Mouse (Mus musculus) CH12.LX (cell line): ENCODE data around the gene Dnajc8. TPM values are rescaled to one million over a fixed set of nuclear protein-coding genes. Genes with fewer than 3 reads are reported as not detected.

Source experiments
- DNase-seq: peaks from one replicate; pipeline ENCODE4 v3.0.0-alpha.2; 2013; ENCODE audit errors: extremely low read depth
- H3K27ac ChIP-seq: 2 replicates; pipeline ENCODE4 v1.5.1; 2012; ENCODE audit warnings: low read depth, mild to moderate bottlenecking, control low read depth, moderate library complexity; ENCODE audit not compliant: insufficient read depth
- H3K27me3 ChIP-seq: replicated peaks from 2 replicates; pipeline ENCODE3; 2012; ENCODE audit warnings: inconsistent platforms
- H3K36me3 ChIP-seq, 2 experiments: replicated peaks in 1 of 2; 2 replicates each; pipeline versions ENCODE3 to v1.6.1; 2012; ENCODE audit warnings: inconsistent platforms in 1 of 2, low read length in 1 of 2, mild to moderate bottlenecking in 1 of 2, mixed read lengths in 1 of 2, moderate library complexity in 1 of 2; ENCODE audit not compliant: control insufficient read depth in 1 of 2, insufficient read depth in 1 of 2
- H3K4me1 ChIP-seq, 2 experiments: 2 replicates each; pipeline ENCODE4 v1.6.1; 2012; ENCODE audit warnings: inconsistent platforms in 1 of 2, moderate library complexity in 1 of 2; ENCODE audit not compliant: insufficient read depth in 2 of 2, control insufficient read depth in 1 of 2
- H3K4me2 ChIP-seq: 2 replicates; pipeline ENCODE4 v1.6.1; 2012; ENCODE audit warnings: low read depth, mild to moderate bottlenecking, control low read depth; ENCODE audit not compliant: poor library complexity, insufficient read depth, severe bottlenecking
- H3K4me3 ChIP-seq, 3 experiments: fragments of 150-350 bp in 1 of 3; sonication (generic) in 1 of 3; replicated peaks in 1 of 3; 2 replicates each; pipeline versions ENCODE3 to v1.5.1; 2011 to 2012; ENCODE audit warnings: low read depth in 2 of 3, low read length in 2 of 3, mild to moderate bottlenecking in 2 of 3, moderate library complexity in 2 of 3, control low read depth in 1 of 3, improper control_type of control experiment in 1 of 3, inconsistent platforms in 1 of 3, mixed read lengths in 1 of 3; ENCODE audit not compliant: poor library complexity in 1 of 3
- H3K79me2 ChIP-seq: replicated peaks from 2 replicates; pipeline ENCODE4 v1.6.1; 2012; ENCODE audit warnings: mild to moderate bottlenecking, moderate library complexity; ENCODE audit not compliant: control insufficient read depth, poor library complexity, insufficient read depth, severe bottlenecking; ENCODE audit errors: extremely low read depth
- H3K9ac ChIP-seq: 2 replicates; pipeline ENCODE4 v1.6.1; 2012; ENCODE audit warnings: low read depth, mild to moderate bottlenecking, control low read depth, moderate library complexity; ENCODE audit not compliant: insufficient read depth
- H3K9me3 ChIP-seq: replicated peaks from 2 replicates; pipeline ENCODE3; 2012; ENCODE audit warnings: low read length, inconsistent platforms, mixed read lengths
- E2F4 ChIP-seq: IDR thresholded peaks from 2 replicates; pipeline ENCODE4 v1.6.1; 2011; ENCODE audit warnings: low read depth, low read length, improper control_type of control experiment; ENCODE audit not compliant: insufficient replicate concordance
- ETS1 ChIP-seq: conservative IDR thresholded peaks from 2 replicates; pipeline ENCODE4 v1.6.1; 2012; ENCODE audit warnings: low read depth, mild to moderate bottlenecking, inconsistent platforms, low read length, improper control_type of control experiment, moderate library complexity
- IRF4 ChIP-seq: IDR thresholded peaks from 2 replicates; pipeline ENCODE4 v1.6.1; 2014; ENCODE audit warnings: low read depth, mild to moderate bottlenecking, inconsistent platforms, low read length, improper control_type of control experiment
- JUN ChIP-seq: IDR thresholded peaks from 2 replicates; pipeline ENCODE4 v1.6.1; 2011; ENCODE audit warnings: low read depth, mild to moderate bottlenecking, low read length, improper control_type of control experiment, moderate library complexity; ENCODE audit not compliant: insufficient read depth
- JUND ChIP-seq: conservative IDR thresholded peaks from 2 replicates; pipeline ENCODE4 v1.6.1; 2011; ENCODE audit warnings: low read depth, low read length, improper control_type of control experiment
- NRF1 ChIP-seq: IDR thresholded peaks from 2 replicates; pipeline ENCODE4 v1.6.1; 2014; ENCODE audit warnings: low read depth, mild to moderate bottlenecking, inconsistent platforms, low read length, improper control_type of control experiment, moderate library complexity
- PAX5 ChIP-seq: IDR thresholded peaks from 2 replicates; pipeline ENCODE4 v1.6.1; 2012; ENCODE audit warnings: low read length, inconsistent platforms, mixed read lengths
- RAD21 ChIP-seq: IDR thresholded peaks from 2 replicates; pipeline ENCODE4 v1.6.1; 2011; ENCODE audit warnings: low read depth, mild to moderate bottlenecking, low read length, improper control_type of control experiment, moderate library complexity
- SIN3A ChIP-seq: IDR thresholded peaks from 2 replicates; pipeline ENCODE4 v1.6.1; 2012; ENCODE audit warnings: low read length, improper control_type of control experiment, inconsistent platforms
- TBP ChIP-seq: conservative IDR thresholded peaks from 2 replicates; pipeline ENCODE4 v1.6.1; 2011; ENCODE audit warnings: low read depth, low read length, improper control_type of control experiment
- UBTF ChIP-seq: IDR thresholded peaks from 2 replicates; pipeline ENCODE4 v1.6.1; 2012; ENCODE audit warnings: low read depth, mild to moderate bottlenecking, inconsistent platforms, low read length, improper control_type of control experiment, moderate library complexity
- USF2 ChIP-seq: conservative IDR thresholded peaks from 2 replicates; pipeline ENCODE4 v1.6.1; 2011; ENCODE audit warnings: low read depth, low read length, improper control_type of control experiment
- dilution Hi-C: fragments of 300-500 bp; cut with MboI; formaldehyde crosslinking; loops from 2 replicates; pipeline ENCODE4 v1.14.3; 2020; ENCODE audit warnings: low sequenced_read_pairs; ENCODE audit not compliant: extremely low pct_unique_long_range_greater_than_20kb, extremely low pct_ligation_motif_present
- in situ Hi-C: fragments of 300-500 bp; cut with MboI; formaldehyde crosslinking; loops from 3 replicates; pipeline ENCODE4 v1.14.3; 2019; ENCODE audit warnings: low sequenced_read_pairs, low pct_ligation_motif_present, low pct_unique_long_range_greater_than_20kb, mixed read lengths
- polyA plus RNA-seq: library from polyadenylated mRNA; unstranded; fragments of >175 nt; gene quantifications from 2 replicates; pipeline ENCODE4 v1.2.1, GENCODE M21; 2012; ENCODE audit warnings: low read depth; ENCODE audit not compliant: insufficient read length
- total RNA-seq, 2 experiments: library from RNA; depleted of rRNA; stranded (reverse); fragments of 300-350 nt in 1 of 2; fragments of >200 nt in 1 of 2; gene quantifications; 2 replicates each; pipeline ENCODE4 v1.2.3; 2012 to 2014

The Dnajc8 gene
- total and polyA plus RNA-seq, 3 experiments = 117 to 319 (median 187) TPM

DNA sequence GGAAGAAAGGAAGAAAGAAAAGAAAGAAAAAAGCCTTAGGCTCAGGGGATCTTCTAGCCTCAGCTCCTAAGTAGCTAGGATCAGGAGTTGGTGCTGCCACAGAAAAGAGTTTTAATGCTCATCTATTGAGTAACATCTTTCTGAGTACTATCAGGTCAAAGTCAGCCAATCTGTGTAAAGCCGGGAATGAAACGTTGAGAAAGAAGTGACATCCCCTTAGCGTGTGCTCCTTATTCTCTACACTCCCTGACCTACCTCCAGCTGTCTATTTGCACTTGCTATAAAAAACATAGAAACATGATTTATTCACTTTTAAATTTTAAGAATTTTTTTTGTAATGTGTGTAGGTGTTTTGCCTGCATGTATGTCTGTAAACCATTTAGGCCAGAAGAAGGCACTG lies 16.2 kb upstream of the Dnajc8 start:
- TF ChIP-seq TBP (peak; percentile 91), E2F4 (no peak)
- TF ChIP-seq, all 38 proteins: peak for 1
- no peak overlapping the region for H3K4me2 ChIP-seq
- no peak for DNase-seq
- dilution Hi-C loops (no loop called here), in situ Hi-C loops (loop anchor here (25.0 kb wide), 2 partner anchors 207 to 432 kb away; partner anchors contain the start of genes Epb41 and Rab42)
- H3K9ac ChIP-seq = no peak overlapping the region
- no peaks in the 10 kb centered on the region for H3K79me2 ChIP-seq
- no peaks in the 10 kb centered on the region for H3K36me3 ChIP-seq
- no peak overlapping the region for H3K4me3 ChIP-seq
- no peaks in the 10 kb centered on the region for H3K9me3 ChIP-seq
- H3K27me3 ChIP-seq = no peaks in the 10 kb centered on the region
- peaks cover 0 to 2% of the 10 kb centered on the region in 2 experiments; a peak in 1 of 4 replicates for H3K4me1 ChIP-seq
- H3K27ac ChIP-seq = no peak overlapping the region

DNA sequence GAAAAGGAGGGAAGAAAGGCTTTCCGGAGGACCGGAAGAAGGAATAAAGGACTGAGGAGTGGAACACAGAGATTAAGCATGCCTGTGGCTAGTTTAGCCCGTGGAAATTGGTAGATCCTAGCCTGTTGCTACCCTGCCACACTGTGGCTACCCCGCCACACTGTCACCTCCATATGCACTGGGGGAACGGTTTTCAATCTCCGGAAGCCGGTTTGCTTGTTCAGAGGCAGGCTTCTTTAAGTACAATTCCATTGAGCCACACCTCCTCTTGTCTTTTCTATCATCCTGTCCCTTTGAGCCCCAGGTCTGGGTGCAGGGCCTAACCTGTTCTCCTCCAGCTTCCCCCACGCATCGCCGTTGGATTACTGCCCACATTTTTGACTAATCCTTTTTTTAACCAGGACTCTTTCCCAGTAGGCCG lies 11.0 kb upstream of the Dnajc8 start:
- no peak overlapping the region for H3K4me2 ChIP-seq
- no peak overlapping the region for H3K4me3 ChIP-seq

DNA sequence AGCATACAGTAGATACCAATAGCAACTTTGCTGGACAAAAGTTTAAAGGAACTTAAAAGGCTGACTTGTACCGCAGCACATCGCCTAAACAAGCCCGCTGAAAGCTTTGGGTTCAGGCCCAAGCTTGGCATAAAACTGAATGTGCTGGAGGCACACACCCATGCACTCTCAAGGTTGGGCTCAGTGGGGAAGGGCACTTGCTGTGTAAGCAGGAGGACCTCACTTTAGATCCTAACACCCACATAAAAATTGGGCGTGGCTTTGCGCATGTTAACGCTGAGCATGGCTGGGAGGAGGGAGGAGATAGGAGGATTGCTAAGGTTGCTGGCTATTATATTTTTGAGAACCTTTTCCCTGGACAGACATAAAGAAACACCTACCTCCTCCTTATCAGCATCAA lies 10.5 kb upstream of the Dnajc8 start:
- Histone ChIP-seq H3K4me3 (no peak overlapping the region), H3K27me3 (no peaks in the 10 kb centered on the region), H3K4me2 (no peak overlapping the region), H3K36me3 (peaks cover 0 to 6% of the 10 kb centered on the region in 2 experiments), H3K27ac (no peak overlapping the region), H3K9me3 (no peaks in the 10 kb centered on the region), H3K9ac (no peak overlapping the region), H3K79me2 (no peaks in the 10 kb centered on the region), H3K4me1 (peaks cover 4 to 10% of the 10 kb centered on the region in 2 experiments)
- in situ Hi-C loops = loop anchor here (25.0 kb wide), 2 partner anchors 213 to 438 kb away; partner anchors contain the start of genes Epb41 and Rab42
- no peak for DNase-seq
- dilution Hi-C loops = no loop called here
- TF ChIP-seq RAD21 (no peak), USF2 (no peak), ETS1 (no peak), JUND (no peak), JUN (no peak), PAX5 (no peak), UBTF (no peak), E2F4 (no peak), IRF4 (no peak), SIN3A (no peak)

More for the DNA sequence above, 11.0 kb upstream of the Dnajc8 start:
- H3K9ac ChIP-seq = no peak overlapping the region
- peaks cover 4 to 7% of the 10 kb centered on the region in 2 experiments for H3K4me1 ChIP-seq
- H3K27me3 ChIP-seq = no peaks in the 10 kb centered on the region
- H3K9me3 ChIP-seq = no peaks in the 10 kb centered on the region
- H3K27ac ChIP-seq = no peak overlapping the region
- no peak for TF ChIP-seq NRF1
- TF ChIP-seq, all 38 proteins: peak for 0
- dilution Hi-C loops (no loop called here), in situ Hi-C loops (loop anchor here (25.0 kb wide), 2 partner anchors 212 to 437 kb away; partner anchors contain the start of genes Epb41 and Rab42)
- Histone ChIP-seq H3K36me3 (peaks cover 0 to 3% of the 10 kb centered on the region in 2 experiments), H3K79me2 (no peaks in the 10 kb centered on the region)
- no peak for DNase-seq
